Mouse (Mus musculus) kidney, embryonic 14.5 days (tissue): ENCODE measurements at regions not wholly inside any gene's neighbourhood (a gene's known extent, or its start where the extent isn't known, plus 50 kb on each side); places are given as distances from the start of the nearest gene placed in this dataset.

Source experiments
- ATAC-seq: fragments of 200-750 bp; cut with Nextera tagmentation; 2 replicates; pipeline ENCODE4 v1.8.0; 2017; ENCODE audit warnings: moderate number of reproducible peaks, mild to moderate bottlenecking, moderate TSS enrichment, moderate library complexity; ENCODE audit not compliant: low FRiP score, low TSS enrichment
- H3K27ac ChIP-seq: fragments of 300-500 bp; sonication (generic); 2 replicates; pipeline ENCODE4 v1.5.1; 2014; ENCODE audit warnings: low read depth, mild to moderate bottlenecking, low read length, moderate library complexity, mixed read lengths
- H3K27me3 ChIP-seq: fragments of 300-500 bp; sonication (generic); 2 replicates; pipeline ENCODE4 v1.6.1; 2014; ENCODE audit warnings: mild to moderate bottlenecking, low read length; ENCODE audit not compliant: control insufficient read depth, insufficient read depth
- H3K36me3 ChIP-seq: fragments of 300-500 bp; sonication (generic); 2 replicates; pipeline ENCODE4 v1.6.1; 2014; ENCODE audit warnings: low read length, mixed read lengths; ENCODE audit not compliant: control insufficient read depth, insufficient read depth
- H3K4me1 ChIP-seq: fragments of 300-500 bp; sonication (generic); 2 replicates; pipeline ENCODE4 v1.6.1; 2014; ENCODE audit warnings: low read length, mixed read lengths; ENCODE audit not compliant: control insufficient read depth, insufficient read depth
- H3K4me2 ChIP-seq: fragments of 300-500 bp; sonication (generic); replicated peaks from 2 replicates; pipeline ENCODE4 v1.6.1; 2014; ENCODE audit warnings: low read depth, mild to moderate bottlenecking, low read length
- H3K4me3 ChIP-seq: fragments of 300-500 bp; sonication (generic); 2 replicates; pipeline ENCODE4 v1.5.1; 2014; ENCODE audit warnings: mild to moderate bottlenecking, low read length
- H3K9ac ChIP-seq: fragments of 300-500 bp; sonication (generic); 2 replicates; pipeline ENCODE4 v1.6.1; 2014; ENCODE audit warnings: low read depth, mild to moderate bottlenecking, low read length, moderate library complexity
- H3K9me3 ChIP-seq: fragments of 300-500 bp; sonication (generic); 2 replicates; pipeline ENCODE4 v1.6.1; 2016; ENCODE audit warnings: low read length; ENCODE audit not compliant: control insufficient read depth
- WGBS: fragments of 180-500 bp; shearing (Covaris S2); extraction: QIAGEN DNeasy Blood & Tissue Kit; methylation state at CpG from one replicate; pipeline ENCODE4 v1.1.7; 2014; 5-methylcytosine and 5-hydroxymethylcytosine counted together

GRCm38 (mm10) chr12:97218445-97218844 is 1040.8 kb downstream of the Galc start:
- WGBS = 59% methylated on average over 2 of the region's 2 CpGs
- Histone ChIP-seq H3K9ac (no peak overlapping the region), H3K9me3 (no peaks in the 10 kb centered on the region), H3K27ac (no peak overlapping the region), H3K27me3 (no peaks in the 10 kb centered on the region), H3K4me2 (no peak overlapping the region), H3K4me3 (no peak overlapping the region), H3K36me3 (no peaks in the 10 kb centered on the region), H3K4me1 (no peaks in the 10 kb centered on the region)
- no peak for ATAC-seq

- H3K9ac ChIP-seq = no peak overlapping the region
- WGBS = 80% methylated on average over 7 of the region's 7 CpGs
- H3K36me3 ChIP-seq = no peaks in the 10 kb centered on the region
- H3K4me1 ChIP-seq = no peaks in the 10 kb centered on the region
- no peaks in the 10 kb centered on the region for H3K27me3 ChIP-seq
- no peak overlapping the region for H3K27ac ChIP-seq
- no peaks in the 10 kb centered on the region for H3K9me3 ChIP-seq
- H3K4me2 ChIP-seq = no peak overlapping the region
- H3K4me3 ChIP-seq = no peak overlapping the region
- ATAC-seq = no peak
These were observed 1041.7 kb downstream of the Galc start for GRCm38 (mm10) chr12:97217608-97218007.

GRCm38 (mm10) chr12:97203636-97204389 is 1055.4 kb downstream of the Galc start:
- H3K36me3 ChIP-seq = no peaks in the 10 kb centered on the region
- no peaks in the 10 kb centered on the region for H3K27me3 ChIP-seq
- ATAC-seq = no peak
- 59% methylated on average over 3 of the region's 3 CpGs for WGBS
- H3K4me1 ChIP-seq = no peaks in the 10 kb centered on the region
- H3K9me3 ChIP-seq = no peaks in the 10 kb centered on the region
- H3K9ac ChIP-seq = no peak overlapping the region
- H3K27ac ChIP-seq = no peak overlapping the region
- no peak overlapping the region for H3K4me2 ChIP-seq
- H3K4me3 ChIP-seq = no peak overlapping the region

- ATAC-seq = no peak
- no peak overlapping the region for H3K4me3 ChIP-seq
- no peaks in the 10 kb centered on the region for H3K36me3 ChIP-seq
- H3K4me1 ChIP-seq = peaks cover 11% of the 10 kb centered on the region
- no peak overlapping the region for H3K4me2 ChIP-seq
- H3K9ac ChIP-seq = no peak overlapping the region
- H3K27me3 ChIP-seq = no peaks in the 10 kb centered on the region
- H3K27ac ChIP-seq = no peak overlapping the region
- no peaks in the 10 kb centered on the region for H3K9me3 ChIP-seq
These were observed 1097.4 kb downstream of the Galc start for GRCm38 (mm10) chr12:97161853-97162252.

- H3K4me3 ChIP-seq = no peak overlapping the region
These were observed 1097.8 kb downstream of the Galc start for GRCm38 (mm10) chr12:97161429-97161828.

GRCm38 (mm10) chr12:97158332-97158731 is 1100.9 kb downstream of the Galc start:
- no peak overlapping the region for H3K9ac ChIP-seq
- H3K36me3 ChIP-seq = no peaks in the 10 kb centered on the region
- H3K9me3 ChIP-seq = no peaks in the 10 kb centered on the region
- H3K4me2 ChIP-seq = no peak overlapping the region
- H3K27ac ChIP-seq = no peak overlapping the region
- H3K4me3 ChIP-seq = no peak overlapping the region
- ATAC-seq = peak; percentile 83; the same call in 1 of the 2 replicates
- H3K4me1 ChIP-seq = peaks cover 17% of the 10 kb centered on the region
- no peaks in the 10 kb centered on the region for H3K27me3 ChIP-seq
- 32% methylated on average over 4 of the region's 4 CpGs for WGBS

More at GRCm38 (mm10) chr12:97161429-97161828, 1097.8 kb downstream of the Galc start:
- H3K36me3 ChIP-seq = no peaks in the 10 kb centered on the region
- H3K9ac ChIP-seq = no peak overlapping the region
- H3K27me3 ChIP-seq = no peaks in the 10 kb centered on the region
- ATAC-seq = no peak
- no peak overlapping the region for H3K27ac ChIP-seq
- no peaks in the 10 kb centered on the region for H3K9me3 ChIP-seq
- no peak overlapping the region for H3K4me2 ChIP-seq
- H3K4me1 ChIP-seq = peaks cover 15% of the 10 kb centered on the region
- WGBS = 67% methylated on average over 9 of the region's 9 CpGs

GRCm38 (mm10) chr12:97157748-97158147 is 1101.5 kb downstream of the Galc start:
- no peak overlapping the region for H3K4me2 ChIP-seq
- ATAC-seq = peak; percentile 56; the same call in 1 of the 2 replicates

GRCm38 (mm10) chr12:97156499-97157110 is 1102.7 kb downstream of the Galc start:
- peaks cover 17% of the 10 kb centered on the region for H3K4me1 ChIP-seq

More at GRCm38 (mm10) chr12:97157748-97158147, 1101.5 kb downstream of the Galc start:
- H3K9me3 ChIP-seq = no peaks in the 10 kb centered on the region
- H3K36me3 ChIP-seq = no peaks in the 10 kb centered on the region
- H3K27me3 ChIP-seq = no peaks in the 10 kb centered on the region
- H3K4me1 ChIP-seq = peaks cover 17% of the 10 kb centered on the region
- no peak overlapping the region for H3K9ac ChIP-seq
- no peak overlapping the region for H3K4me3 ChIP-seq
- no peak overlapping the region for H3K27ac ChIP-seq

GRCm38 (mm10) chr12:97142720-97143119 is 1116.5 kb downstream of the Galc start:
- H3K27me3 ChIP-seq = no peaks in the 10 kb centered on the region
- no peak overlapping the region for H3K4me2 ChIP-seq
- no peak overlapping the region for H3K4me3 ChIP-seq
- no peak overlapping the region for H3K9ac ChIP-seq
- 58% methylated on average over 3 of the region's 3 CpGs for WGBS
- no peaks in the 10 kb centered on the region for H3K36me3 ChIP-seq
- H3K4me1 ChIP-seq = no peaks in the 10 kb centered on the region
- no peak overlapping the region for H3K27ac ChIP-seq
- ATAC-seq = no peak
- no peaks in the 10 kb centered on the region for H3K9me3 ChIP-seq

More at GRCm38 (mm10) chr12:97156499-97157110, 1102.7 kb downstream of the Galc start:
- Histone ChIP-seq H3K27me3 (no peaks in the 10 kb centered on the region), H3K36me3 (no peaks in the 10 kb centered on the region), H3K4me2 (no peak overlapping the region), H3K9ac (no peak overlapping the region), H3K4me3 (no peak overlapping the region), H3K27ac (0 out of 2 replicates have a peak overlapping the region, but pooled peaks have one; percentile 37), H3K9me3 (no peaks in the 10 kb centered on the region)
- peak; percentile 65 for ATAC-seq
- 27% methylated on average over 3 of the region's 3 CpGs for WGBS
